Mouse (Mus musculus): ENCODE measurements around the gene Cd27.

Gene Cd27

GRCm38 (mm10) chr6:125244551-125244950 is 7.7 kb upstream of the Cd27 start:
- no peak for DNase-seq (ENCODE audit: low read depth, low spot score)

- DNase-seq (ENCODE audit: low read depth, low spot score) = no peak
Measured at GRCm38 (mm10) chr6:125241566-125241965, 4.8 kb upstream of the Cd27 start.

- DNase-seq (ENCODE audit: low read depth, low spot score) = no peak
Measured at GRCm38 (mm10) chr6:125240617-125241016, 3.8 kb upstream of the Cd27 start.

- no peak for DNase-seq (ENCODE audit: low read depth, low spot score)
Measured at GRCm38 (mm10) chr6:125239547-125239946, 2.7 kb upstream of the Cd27 start.

GRCm38 (mm10) chr6:125238396-125238795 is 1.6 kb upstream of the Cd27 start:
- no peak for DNase-seq (ENCODE audit: low read depth, low spot score)

- no peak for DNase-seq (ENCODE audit: low read depth, low spot score)
Measured at GRCm38 (mm10) chr6:125237421-125237820, 611 bp upstream of the Cd27 start.

- DNase-seq (ENCODE audit: low read depth, low spot score) = no peak
Measured at GRCm38 (mm10) chr6:125236341-125236740, 469 bp downstream of the Cd27 start.

GRCm38 (mm10) chr6:125234520-125234828 is 2.3 kb downstream of the Cd27 start:
- peak; percentile 7 for DNase-seq (ENCODE audit: low read depth, low spot score)

GRCm38 (mm10) chr6:125233816-125234519 is 2.8 kb downstream of the Cd27 start:
- DNase-seq (ENCODE audit: low read depth, low spot score) = no peak

- DNase-seq (ENCODE audit: low read depth, low spot score) = no peak
Measured at GRCm38 (mm10) chr6:125232516-125232915, 4.3 kb downstream of the Cd27 start.

GRCm38 (mm10) chr6:125232045-125232437 is 4.8 kb downstream of the Cd27 start:
- DNase-seq (ENCODE audit: low read depth, low spot score) = no peak

GRCm38 (mm10) chr6:125231117-125232044 is 5.4 kb downstream of the Cd27 start, which contains the start of gene Tapbpl:
TSS of gene Tapbpl (minus strand) at chr6:125231860.
- DNase-seq (ENCODE audit: low read depth, low spot score) = peak; percentile 37

GRCm38 (mm10) chr6:125230571-125230970 is 6.2 kb downstream of the Cd27 start:
- DNase-seq (ENCODE audit: low read depth, low spot score) = no peak

GRCm38 (mm10) chr6:125225518-125226115 is 11.2 kb downstream of the Cd27 start:
- no peak for DNase-seq (ENCODE audit: low read depth, low spot score)

GRCm38 (mm10) chr6:125222577-125222976 is 14.2 kb downstream of the Cd27 start:
- DNase-seq (ENCODE audit: low read depth, low spot score) = no peak

GRCm38 (mm10) chr6:125222146-125222545 is 14.7 kb downstream of the Cd27 start:
- no peak for DNase-seq (ENCODE audit: low read depth, low spot score)

- no peak for DNase-seq (ENCODE audit: low read depth, low spot score)
Measured at GRCm38 (mm10) chr6:125221115-125221745, 15.6 kb downstream of the Cd27 start.

GRCm38 (mm10) chr6:125218963-125219362 is 17.8 kb downstream of the Cd27 start:
- DNase-seq (ENCODE audit: low read depth, low spot score) = peak; percentile 72

- no peak for DNase-seq (ENCODE audit: low read depth, low spot score)
Measured at GRCm38 (mm10) chr6:125217899-125218298, 18.9 kb downstream of the Cd27 start.

GRCm38 (mm10) chr6:125216898-125217297 is 19.9 kb downstream of the Cd27 start:
- DNase-seq (ENCODE audit: low read depth, low spot score) = no peak

- DNase-seq (ENCODE audit: low read depth, low spot score) = peak; percentile 94
Measured at GRCm38 (mm10) chr6:125215148-125215954, 21.5 kb downstream of the Cd27 start, which contains the start of gene Vamp1. TSS of gene Vamp1 (plus strand) at chr6:125215551.
